Mouse (Mus musculus) spleen, postnatal 4 days (tissue): ENCODE measurements around the gene Abhd12b.
"Not testable (repeated sequence)": the region's sequence is repeated elsewhere in the genome, so short reads cannot be mapped to it uniquely, and the experiment has no call there.

Source experiments
- DNase-seq, 2 experiments: peaks; one replicate each; pipeline ENCODE4 v3.0.0; 2022; ENCODE audit warnings: low spot score in 2 of 2

Gene Abhd12b

GRCm38 (mm10) chr12:70137626-70138025 lies 16.3 kb upstream of the Abhd12b start:
- DNase-seq, result peak in 1 of 2 experiments; percentile 54

- DNase-seq, result peak in 1 of 2 experiments; percentile 49
Measured at GRCm38 (mm10) chr12:70139871-70140270, 14.1 kb upstream of the Abhd12b start.

- DNase-seq, result peak; percentile 35 to 64
Measured at GRCm38 (mm10) chr12:70140542-70140941, 13.4 kb upstream of the Abhd12b start.

- DNase-seq, result peak in 1 of 2 experiments; percentile 52
Measured at GRCm38 (mm10) chr12:70140993-70141576, 12.9 kb upstream of the Abhd12b start.

- not testable (repeated sequence) for DNase-seq
Measured at GRCm38 (mm10) chr12:70144106-70144587, 9.8 kb upstream of the Abhd12b start.

- peak; percentile 56 to 79 for DNase-seq
Measured at GRCm38 (mm10) chr12:70144637-70145448, 9.1 kb upstream of the Abhd12b start.

GRCm38 (mm10) chr12:70145586-70145985 lies 8.4 kb upstream of the Abhd12b start:
- DNase-seq, result peak in 1 of 2 experiments; percentile 52

GRCm38 (mm10) chr12:70147986-70148630 lies 5.8 kb upstream of the Abhd12b start:
- DNase-seq, result peak in 1 of 2 experiments; percentile 52

GRCm38 (mm10) chr12:70148631-70149265 lies 5.2 kb upstream of the Abhd12b start:
- no peak for DNase-seq

GRCm38 (mm10) chr12:70156222-70156621 lies 2.3 kb downstream of the Abhd12b start:
- no peak for DNase-seq

GRCm38 (mm10) chr12:70157292-70158066 lies 3.5 kb downstream of the Abhd12b start:
- no peak for DNase-seq

GRCm38 (mm10) chr12:70161057-70161456 lies 7.1 kb downstream of the Abhd12b start:
- no peak for DNase-seq

- DNase-seq, result no peak
Measured at GRCm38 (mm10) chr12:70164741-70165140, 10.8 kb downstream of the Abhd12b start.

- no peak for DNase-seq
Measured at GRCm38 (mm10) chr12:70167950-70168349, 14.0 kb downstream of the Abhd12b start.

- DNase-seq, result no peak
Measured at GRCm38 (mm10) chr12:70169969-70170368, 16.0 kb downstream of the Abhd12b start.

- DNase-seq, result not testable (repeated sequence)
Measured at GRCm38 (mm10) chr12:70183507-70183906, 29.6 kb downstream of the Abhd12b start.

- DNase-seq, result no peak
Measured at GRCm38 (mm10) chr12:70184173-70184783, 30.3 kb downstream of the Abhd12b start.

- no peak for DNase-seq
Measured at GRCm38 (mm10) chr12:70192267-70192727, 38.4 kb downstream of the Abhd12b start.

- DNase-seq, result no peak
Measured at GRCm38 (mm10) chr12:70195426-70195825, 41.5 kb downstream of the Abhd12b start.

- DNase-seq, result no peak
Measured at GRCm38 (mm10) chr12:70196341-70196740, 42.4 kb downstream of the Abhd12b start.
